In genomic region chr12:89148974-89149411, GRCm38 (mm10) we compare ENCODE assay signal across 13 mouse cellular contexts.
DNase-seq lines count a peak whose midpoint lies in the region; ATAC-seq and TF ChIP-seq lines count a peak whose summit lies in the region.
"Had no signal": no experiment of that assay in that cellular context is flagged by ENCODE, and none has a peak within 500 bp of the region (broad histone marks: within the 10 kb centered on the region; RNA-seq: fewer than 3 reads in every experiment).

No protein-coding gene starts in this region.

- DNase-seq in layer of hippocampus, postnatal 14 days (ENCODE audit: low spot score in 2 of 2): peak; percentile 36 to 41
- DNase-seq in layer of hippocampus, adult 8-10 months (ENCODE audit: low spot score in 2 of 2): no peak
- DNase-seq in forebrain, embryonic 11.5 days (ENCODE audit: low spot score): peak; percentile 67
- DNase-seq in hindbrain, postnatal 0 days (ENCODE audit: low spot score): peak; percentile 79
- DNase-seq in heart, adult 8-10 months (ENCODE audit: low spot score): no peak
- DNase-seq in thymus, postnatal 36 days: no peak
- DNase-seq in lung, adult 18-20 months: no peak
- DNase-seq: gastrocnemius, postnatal 14 days; kidney, postnatal 10 days; liver had no signal

- H3K4me2 ChIP-seq in forebrain, embryonic 11.5 days (ENCODE audit: low read depth, low read length, severe bottlenecking): no peak overlapping the region
- peak overlapping the region; percentile 21 for H3K4me2 ChIP-seq in hindbrain, postnatal 0 days (ENCODE audit: low read depth, low read length)
- peak overlapping the region; percentile 15; the same call in 1 of the 2 replicates for H3K4me2 ChIP-seq in neural tube, embryonic 14.5 days (ENCODE audit: low read depth, low read length)
- H3K4me2 ChIP-seq: stomach, embryonic 15.5 days had no signal

- peak overlapping the region; percentile 63; the same call in 1 of the 2 replicates for H3K27ac ChIP-seq in forebrain, embryonic 11.5 days (ENCODE audit: low read depth, low read length)
- peak overlapping the region; percentile 70; the same call in 1 of the 2 replicates for H3K27ac ChIP-seq in hindbrain, postnatal 0 days
- H3K27ac ChIP-seq in neural tube, embryonic 14.5 days (ENCODE audit: low read depth, low read length): peak overlapping the region; percentile 56
- H3K27ac ChIP-seq: macrophage; stomach, embryonic 15.5 days had no signal

- H3K4me3 ChIP-seq in forebrain, embryonic 11.5 days (ENCODE audit: low read depth, low read length): no peak overlapping the region
- no peak overlapping the region for H3K4me3 ChIP-seq in hindbrain, postnatal 0 days (ENCODE audit: low read length)
- no peak overlapping the region for H3K4me3 ChIP-seq in neural tube, embryonic 14.5 days (ENCODE audit: low read depth, low read length)
- H3K4me3 ChIP-seq: stomach, embryonic 15.5 days had no signal

- no peak overlapping the region for H3K9ac ChIP-seq in forebrain, embryonic 11.5 days (ENCODE audit: low read length)
- no peak overlapping the region for H3K9ac ChIP-seq in hindbrain, postnatal 0 days (replicated peaks; ENCODE audit: low read length)
- H3K9ac ChIP-seq in neural tube, embryonic 14.5 days (replicated peaks; ENCODE audit: low read depth, low read length): no peak overlapping the region; the same call in 1 of the 2 replicates
- H3K9ac ChIP-seq: stomach, embryonic 15.5 days had no signal

- WGBS in forebrain, embryonic 11.5 days: 25% methylated on average over 3 of the region's 3 CpGs
- 14% methylated on average over 3 of the region's 3 CpGs for WGBS in hindbrain, postnatal 0 days
- WGBS in neural tube, embryonic 14.5 days: 9% methylated on average over 3 of the region's 3 CpGs

- peaks cover 7% of the 10 kb centered on the region for H3K4me1 ChIP-seq in forebrain, embryonic 11.5 days (replicated peaks; ENCODE audit: control insufficient read depth, insufficient read depth, low read length)
- H3K4me1 ChIP-seq in hindbrain, postnatal 0 days (ENCODE audit: insufficient read depth, low read length): peaks cover 4% of the 10 kb centered on the region; the same call in 1 of the 2 replicates
- H3K4me1 ChIP-seq in neural tube, embryonic 14.5 days (ENCODE audit: control insufficient read depth, insufficient read depth, low read length): peaks cover 15% of the 10 kb centered on the region
- H3K4me1 ChIP-seq: stomach, embryonic 15.5 days had no signal

- peak; percentile 87 for ATAC-seq in forebrain, embryonic 11.5 days (replicated peaks; ENCODE audit: low FRiP score)
- ATAC-seq in hindbrain, postnatal 0 days: peak; percentile 89
- ATAC-seq in neural tube, embryonic 14.5 days (ENCODE audit: low read depth): peak; percentile 92

- no peaks in the 10 kb centered on the region for H3K36me3 ChIP-seq in forebrain, embryonic 11.5 days (ENCODE audit: control insufficient read depth, insufficient read depth, low read length)
- no peaks in the 10 kb centered on the region for H3K36me3 ChIP-seq in hindbrain, postnatal 0 days (ENCODE audit: insufficient read depth, low read length)
- H3K36me3 ChIP-seq in neural tube, embryonic 14.5 days (ENCODE audit: control insufficient read depth, insufficient read depth, low read length): no peaks in the 10 kb centered on the region
- H3K36me3 ChIP-seq: stomach, embryonic 15.5 days had no signal

- no peaks in the 10 kb centered on the region for H3K27me3 ChIP-seq in forebrain, embryonic 11.5 days (ENCODE audit: control insufficient read depth, insufficient read depth, low read length)
- no peaks in the 10 kb centered on the region for H3K27me3 ChIP-seq in hindbrain, postnatal 0 days (ENCODE audit: insufficient read depth, low read length)
- H3K27me3 ChIP-seq in neural tube, embryonic 14.5 days (ENCODE audit: control insufficient read depth, insufficient read depth, low read length): no peaks in the 10 kb centered on the region
- H3K27me3 ChIP-seq: stomach, embryonic 15.5 days had no signal

- no peaks in the 10 kb centered on the region for H3K9me3 ChIP-seq in forebrain, embryonic 11.5 days (ENCODE audit: control insufficient read depth, low read length)
- H3K9me3 ChIP-seq in hindbrain, postnatal 0 days (ENCODE audit: low read length): no peaks in the 10 kb centered on the region
- no peaks in the 10 kb centered on the region for H3K9me3 ChIP-seq in neural tube, embryonic 14.5 days (ENCODE audit: control insufficient read depth, low read length)
- H3K9me3 ChIP-seq: stomach, embryonic 15.5 days had no signal

- no peak for TF ChIP-seq CTCF in hindbrain, postnatal 0 days (IDR thresholded peaks at IDR 0.05; ENCODE audit: low read depth)

Comparison
In these comparisons a context has a peak if more than half of its experiments do, and no peak if none do; other contexts are left out.
1. DNase-seq: peak in layer of hippocampus, postnatal 14 days (2 of 2), forebrain, embryonic 11.5 days (single experiment) and hindbrain, postnatal 0 days (single experiment); none in layer of hippocampus, adult 8-10 months (0 of 2), heart, adult 8-10 months (single experiment), thymus, postnatal 36 days (0 of 2) and lung, adult 18-20 months (0 of 2).
2. Peak in every context shown above with its lines, with median percentiles within 50 percentile points of each other: ATAC-seq and H3K27ac ChIP-seq.